Mouse (Mus musculus) liver, embryonic 15.5 days (tissue): Measurements from ENCODE around the gene Clasrp. TPM values are rescaled to one million over a fixed set of nuclear protein-coding genes. Genes with fewer than 3 reads are reported as not detected.
A peak's percentile ranks its signal among the peaks of the same experiment; 100 is the strongest.

Experiments used
- ATAC-seq: fragments of 200-750 bp; cut with Nextera tagmentation; 2 replicates; pipeline ENCODE4 v1.8.0; 2017; ENCODE audit warnings: moderate number of reproducible peaks, mild to moderate bottlenecking, moderate library complexity; ENCODE audit not compliant: insufficient read depth
- H3K27ac ChIP-seq: fragments of 300-500 bp; sonication (generic); replicated peaks from 2 replicates; pipeline ENCODE4 v1.5.1; 2015; ENCODE audit warnings: mild to moderate bottlenecking, inconsistent platforms
- H3K27me3 ChIP-seq: fragments of 300-500 bp; sonication (generic); 2 replicates; pipeline ENCODE4 v1.6.1; 2015; ENCODE audit warnings: mild to moderate bottlenecking, inconsistent platforms
- H3K36me3 ChIP-seq: fragments of 300-500 bp; sonication (generic); replicated peaks from 2 replicates; pipeline ENCODE4 v1.6.1; 2015; ENCODE audit warnings: moderate library complexity, mild to moderate bottlenecking, inconsistent platforms
- H3K4me1 ChIP-seq: fragments of 300-500 bp; sonication (generic); replicated peaks from 2 replicates; pipeline ENCODE4 v1.6.1; 2015; ENCODE audit warnings: inconsistent platforms
- H3K4me2 ChIP-seq: fragments of 300-500 bp; sonication (generic); 2 replicates; pipeline ENCODE4 v1.6.1; 2015; ENCODE audit warnings: moderate library complexity, mild to moderate bottlenecking, inconsistent platforms
- H3K4me3 ChIP-seq: fragments of 300-500 bp; sonication (generic); replicated peaks from 2 replicates; pipeline ENCODE4 v1.5.1; 2015; ENCODE audit warnings: mild to moderate bottlenecking, inconsistent platforms
- H3K9ac ChIP-seq: fragments of 300-500 bp; sonication (generic); 2 replicates; pipeline ENCODE4 v1.6.1; 2015; ENCODE audit warnings: moderate library complexity, mild to moderate bottlenecking, inconsistent platforms
- H3K9me3 ChIP-seq: fragments of 300-500 bp; sonication (generic); replicated peaks from 2 replicates; pipeline ENCODE4 v1.6.1; 2016; ENCODE audit warnings: inconsistent platforms
- WGBS: fragments of 180-500 bp; shearing (Covaris S2); methylation state at CpG from one replicate; pipeline ENCODE4 v1.1.7; 2015; ENCODE audit warnings: mixed read lengths; ENCODE audit not compliant: insufficient replicate concordance; 5-methylcytosine and 5-hydroxymethylcytosine counted together
- polyA plus RNA-seq: library from polyadenylated mRNA; unstranded; fragments of >200 nt; fragmentation: Nextera tagmentation; extraction: Ambion mirVana; gene quantifications from 2 replicates; pipeline ENCODE4 v1.2.1, GENCODE M21; 2015

Gene Clasrp
- polyA plus RNA-seq, 1 experiment from 2014 or later, result 12.2 TPM

DNA sequence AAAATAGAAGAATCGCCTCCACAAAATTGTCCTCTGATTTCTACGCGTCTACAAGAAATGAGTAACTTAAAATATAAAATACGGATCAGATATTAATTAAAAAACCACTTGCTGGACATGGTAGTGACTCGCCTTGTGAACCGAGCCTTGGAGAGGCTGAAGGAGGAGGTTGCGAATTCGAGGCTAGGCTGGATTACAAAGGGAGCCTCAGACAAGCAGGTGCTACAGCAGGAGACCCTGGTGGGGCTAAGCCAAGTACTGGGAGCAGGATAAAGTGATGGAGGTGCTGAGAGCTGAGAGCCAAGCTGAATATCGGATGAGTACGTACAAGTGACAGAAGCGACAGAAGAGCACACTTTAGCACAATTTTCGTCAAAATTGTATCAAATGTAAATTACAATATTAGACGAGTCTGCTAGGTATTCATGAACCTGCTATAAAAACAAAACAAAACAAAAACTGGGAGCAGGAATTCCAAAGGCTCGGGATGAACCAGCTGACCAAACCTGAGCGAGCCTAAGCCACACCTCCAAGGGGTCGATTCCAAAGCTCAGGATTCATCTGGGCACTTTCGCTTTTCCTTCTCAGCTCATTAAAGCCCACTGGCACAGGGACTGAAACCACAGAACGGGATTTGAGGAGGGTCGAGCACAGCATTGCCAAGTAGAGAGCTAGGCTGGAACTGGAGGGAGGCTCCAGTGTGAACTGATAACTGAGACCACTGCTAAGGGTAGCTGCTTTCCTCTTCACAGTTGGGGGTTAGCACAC lies 41.5 kb downstream of the Clasrp start, which contains the start of gene Ppp1r37:
TSS of gene Ppp1r37 (minus strand) at position 434 of the 768 bp plus-strand sequence.
- Histone ChIP-seq H3K9me3 (no peaks in the 10 kb centered on the region), H3K27ac (peak within 1 kb of the TSS; percentile 94), H3K9ac (peak within 1 kb of the TSS; percentile 96), H3K4me2 (peak within 1 kb of the TSS; percentile 90), H3K36me3 (peaks cover 41% of the 10 kb centered on the region), H3K4me1 (peaks cover 76% of the 10 kb centered on the region), H3K4me3 (peak within 1 kb of the TSS; percentile 94), H3K27me3 (no peaks in the 10 kb centered on the region)
- no peak for ATAC-seq
- 6% methylated on average over 19 of the region's 19 CpGs for WGBS

DNA sequence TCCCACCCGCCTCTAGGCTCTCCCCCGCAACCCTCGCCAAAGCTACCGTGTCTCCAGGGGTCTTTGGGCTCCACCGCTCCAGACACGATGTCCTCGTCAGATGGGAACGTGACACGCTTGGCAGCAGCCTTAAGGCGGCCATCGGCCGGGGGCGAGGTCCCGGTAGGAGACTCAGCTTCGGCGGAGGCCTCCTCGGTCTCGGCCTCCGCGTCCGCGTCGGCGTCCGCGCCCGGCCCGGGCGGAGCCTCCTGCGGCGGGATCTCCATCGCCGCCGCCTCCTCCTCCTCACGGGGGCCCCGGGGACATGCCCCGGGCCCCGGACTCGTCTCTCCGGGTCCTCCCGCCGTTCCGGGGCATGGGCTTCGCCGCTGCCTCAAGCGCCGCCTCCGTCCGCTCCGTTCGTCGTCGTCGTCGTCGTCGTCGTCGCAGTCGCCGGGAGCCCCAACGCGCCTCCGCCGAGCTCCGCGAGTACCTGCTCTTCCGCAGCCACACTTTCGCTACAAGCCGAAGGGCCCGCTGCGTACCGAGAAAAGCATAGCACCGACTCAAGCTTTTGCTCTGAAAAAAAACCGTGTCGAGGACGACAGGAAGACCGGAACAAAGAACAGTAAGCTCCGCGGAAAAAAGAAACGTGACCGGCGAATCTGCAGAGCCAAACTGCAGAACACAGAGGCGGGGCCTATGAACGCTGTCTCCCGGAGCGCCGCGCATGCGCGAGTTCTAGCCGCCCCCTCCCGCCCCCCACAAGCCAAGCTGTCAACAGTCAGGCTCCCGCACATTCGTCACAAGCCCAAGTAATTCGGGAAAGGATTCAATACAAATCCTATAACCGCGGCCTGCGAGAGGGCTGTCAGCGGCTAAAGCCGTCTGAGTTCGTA lies 42.3 kb downstream of the Clasrp start:
- no peaks in the 10 kb centered on the region for H3K9me3 ChIP-seq
- H3K4me1 ChIP-seq, result peaks cover 78% of the 10 kb centered on the region
- H3K4me2 ChIP-seq, result peak overlapping the region; percentile 90
- H3K36me3 ChIP-seq, result peaks cover 45% of the 10 kb centered on the region
- peak overlapping the region; percentile 96 for H3K9ac ChIP-seq
- H3K27ac ChIP-seq, result peak overlapping the region; percentile 94
- H3K4me3 ChIP-seq, result peak overlapping the region; percentile 94
- WGBS, result under 1% methylated on average over 102 of the region's 102 CpGs
- H3K27me3 ChIP-seq, result no peaks in the 10 kb centered on the region
- ATAC-seq, result peak; percentile 79

DNA sequence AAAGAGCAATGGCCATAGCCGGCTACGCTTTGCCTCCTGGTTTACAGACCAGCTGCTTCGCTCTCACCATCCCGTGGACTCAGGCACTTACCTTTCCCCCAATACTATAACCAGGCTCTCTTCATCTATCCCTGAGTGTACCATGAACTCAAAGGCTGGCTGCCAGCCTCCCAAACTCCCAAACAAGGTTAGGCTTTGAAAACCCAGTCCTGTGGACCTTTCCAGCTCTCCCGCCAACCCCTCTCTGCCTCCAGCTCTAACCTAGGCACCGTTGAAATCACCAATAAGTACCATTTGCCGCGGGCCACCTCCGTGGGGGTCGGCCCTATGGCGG lies 42.9 kb downstream of the Clasrp start:
- Histone ChIP-seq H3K9me3 (no peaks in the 10 kb centered on the region), H3K4me2 (peak overlapping the region; percentile 90), H3K4me1 (peaks cover 84% of the 10 kb centered on the region), H3K27ac (peak overlapping the region; percentile 94), H3K27me3 (no peaks in the 10 kb centered on the region), H3K4me3 (peak overlapping the region; percentile 94), H3K9ac (peak overlapping the region; percentile 96), H3K36me3 (peaks cover 46% of the 10 kb centered on the region)
- ATAC-seq, result no peak
- WGBS, result 2% methylated on average over 11 of the region's 11 CpGs

DNA sequence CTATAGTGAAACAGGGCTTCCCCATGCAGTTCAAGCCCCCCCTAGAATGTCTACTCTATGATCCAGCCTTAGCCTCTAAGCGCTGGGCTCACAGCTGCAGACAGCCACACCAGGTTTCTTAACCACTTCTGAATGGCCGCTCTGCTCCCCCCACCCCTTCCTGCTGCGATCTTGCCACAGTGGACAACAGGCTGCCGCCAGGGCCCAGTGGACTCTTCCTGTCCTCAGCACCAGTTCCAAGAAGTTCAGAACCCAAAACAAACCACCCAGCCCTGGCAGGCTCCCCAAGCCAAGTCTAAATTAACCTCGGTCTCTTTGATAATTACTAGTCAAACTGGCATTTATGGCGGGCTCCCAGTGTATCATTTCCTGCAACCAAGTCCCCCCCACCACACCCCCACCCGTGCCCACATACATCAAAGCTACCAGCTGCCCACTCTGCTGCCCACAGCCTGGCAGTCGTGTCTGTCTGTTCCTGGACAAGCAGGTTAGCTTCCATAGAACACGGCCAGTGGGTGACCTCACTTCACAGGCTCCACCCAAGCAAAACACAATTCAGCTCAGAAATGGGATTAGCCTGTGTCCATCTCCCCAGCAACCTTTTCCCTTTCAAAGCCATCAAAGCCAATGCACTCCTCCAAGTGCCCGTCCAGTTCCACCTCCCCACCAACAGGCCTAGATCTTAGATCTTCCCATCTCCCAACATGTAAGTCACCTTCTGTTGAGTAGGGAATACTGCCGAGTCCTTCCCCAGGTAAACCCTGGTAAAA lies 43.6 kb downstream of the Clasrp start:
- 5% methylated on average over 11 of the region's 11 CpGs for WGBS
- peaks cover 48% of the 10 kb centered on the region for H3K36me3 ChIP-seq
- no peak for ATAC-seq
- peak overlapping the region; percentile 94 for H3K4me3 ChIP-seq
- peak overlapping the region; percentile 96 for H3K9ac ChIP-seq
- H3K27me3 ChIP-seq, result no peaks in the 10 kb centered on the region
- H3K27ac ChIP-seq, result peak overlapping the region; percentile 94
- no peaks in the 10 kb centered on the region for H3K9me3 ChIP-seq
- H3K4me2 ChIP-seq, result peak overlapping the region; percentile 90
- H3K4me1 ChIP-seq, result peaks cover 81% of the 10 kb centered on the region

DNA sequence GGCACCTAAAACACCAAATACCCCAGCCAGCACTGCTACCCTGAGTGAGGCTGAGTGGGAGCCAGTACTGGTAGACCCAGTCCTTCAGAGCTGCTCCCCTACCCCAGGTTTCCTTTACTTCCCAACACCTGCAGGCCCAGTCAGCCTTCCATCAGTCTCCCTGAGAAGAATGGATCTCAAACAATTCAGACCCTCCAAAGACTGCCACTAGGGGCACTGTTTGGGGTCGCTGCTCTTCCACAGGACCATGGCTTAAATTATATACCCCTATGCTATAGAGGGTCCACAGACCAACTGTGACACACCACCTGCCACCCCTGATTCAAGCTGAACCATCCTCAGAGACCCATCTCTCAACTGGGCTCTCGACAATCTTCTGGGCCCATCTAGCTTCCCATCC lies 45.3 kb downstream of the Clasrp start:
- Histone ChIP-seq H3K27ac (peak overlapping the region; percentile 45; the same call in 1 of the 2 replicates), H3K9me3 (no peaks in the 10 kb centered on the region), H3K27me3 (no peaks in the 10 kb centered on the region), H3K36me3 (peaks cover 48% of the 10 kb centered on the region), H3K4me3 (peak overlapping the region; percentile 94), H3K9ac (peak overlapping the region; percentile 29; the same call in 1 of the 2 replicates), H3K4me2 (peak overlapping the region; percentile 90), H3K4me1 (peaks cover 68% of the 10 kb centered on the region)
- no peak for ATAC-seq
- WGBS, result 52% methylated on average over 2 of the region's 2 CpGs

DNA sequence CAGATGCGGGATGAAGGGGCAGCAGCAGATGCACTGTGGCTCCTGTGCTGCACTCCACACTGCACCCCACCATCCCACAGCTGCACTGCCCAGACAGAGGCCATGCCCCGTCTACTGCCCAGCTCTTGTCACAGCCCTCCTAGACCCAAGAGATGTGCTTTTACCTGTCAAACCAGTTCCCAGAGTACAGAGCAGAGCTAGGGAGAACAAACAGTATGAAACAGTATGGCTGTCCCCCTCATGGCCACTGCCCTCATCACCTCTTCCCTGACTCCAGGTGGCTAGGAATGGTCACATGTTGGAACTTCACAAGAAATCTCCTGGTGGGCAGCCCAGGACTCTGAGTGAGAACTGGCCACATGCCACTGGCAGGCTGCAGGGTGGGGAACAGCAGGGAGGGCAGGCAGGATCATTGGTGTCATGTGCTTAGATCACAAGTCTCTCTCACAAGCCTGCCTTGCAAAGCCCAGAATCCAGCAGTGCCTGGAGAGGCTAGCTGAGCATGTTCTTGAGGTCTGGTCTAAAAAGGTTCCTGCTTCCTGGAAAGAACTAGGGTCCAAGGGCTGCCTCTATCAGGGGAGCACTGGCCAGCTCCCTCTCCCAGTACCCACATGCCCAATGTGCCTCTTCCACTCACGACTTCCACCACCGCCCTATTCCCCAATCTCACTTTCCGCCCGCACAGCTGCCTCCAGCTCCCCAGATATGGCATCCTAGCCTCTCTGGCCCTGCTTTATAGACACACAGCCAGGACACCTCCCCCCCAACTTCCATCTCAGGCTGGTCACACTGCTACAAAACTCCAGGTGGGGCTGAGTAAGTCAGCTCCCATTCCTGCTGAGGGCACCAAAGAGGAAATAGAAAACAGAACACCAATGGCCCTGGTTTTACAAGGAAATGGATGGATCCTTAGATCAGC lies 46.0 kb downstream of the Clasrp start:
- ATAC-seq, result peak; percentile 4; the same call in 1 of the 2 replicates
- peak overlapping the region; percentile 45; the same call in 1 of the 2 replicates for H3K27ac ChIP-seq
- WGBS, result 59% methylated on average over 6 of the region's 6 CpGs
- no peaks in the 10 kb centered on the region for H3K27me3 ChIP-seq
- H3K9me3 ChIP-seq, result no peaks in the 10 kb centered on the region
- H3K4me3 ChIP-seq, result peak overlapping the region; percentile 94
- H3K4me1 ChIP-seq, result peaks cover 64% of the 10 kb centered on the region
- peak overlapping the region; percentile 90 for H3K4me2 ChIP-seq
- peaks cover 56% of the 10 kb centered on the region for H3K36me3 ChIP-seq
- peak overlapping the region; percentile 29; the same call in 1 of the 2 replicates for H3K9ac ChIP-seq

DNA sequence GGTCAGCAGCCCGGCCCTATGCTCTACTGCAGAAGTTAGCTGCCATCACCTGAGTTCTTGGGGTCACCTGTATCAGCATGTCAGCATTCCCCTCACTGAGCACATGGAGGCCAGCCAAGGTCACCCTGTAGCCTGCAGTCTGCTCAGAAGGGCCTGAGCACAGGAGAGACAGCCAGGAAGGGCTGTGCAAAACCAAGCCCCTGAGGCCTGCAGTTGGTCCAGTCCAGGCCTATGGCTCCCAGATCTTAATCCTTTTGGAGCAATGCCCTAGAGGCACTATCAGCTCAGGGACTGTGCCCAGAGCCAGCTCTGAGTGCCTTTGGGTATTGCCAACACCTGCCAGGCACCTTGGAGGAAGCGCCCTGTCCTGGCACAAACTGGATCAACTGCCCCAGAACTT lies 47.2 kb downstream of the Clasrp start:
- Histone ChIP-seq H3K4me2 (no peak overlapping the region), H3K27me3 (no peaks in the 10 kb centered on the region), H3K4me3 (no peak overlapping the region), H3K9ac (no peak overlapping the region), H3K27ac (no peak overlapping the region), H3K4me1 (peaks cover 64% of the 10 kb centered on the region), H3K36me3 (peaks cover 66% of the 10 kb centered on the region), H3K9me3 (no peaks in the 10 kb centered on the region)
- 83% methylated on average over 2 of the region's 2 CpGs for WGBS
- ATAC-seq, result no peak

DNA sequence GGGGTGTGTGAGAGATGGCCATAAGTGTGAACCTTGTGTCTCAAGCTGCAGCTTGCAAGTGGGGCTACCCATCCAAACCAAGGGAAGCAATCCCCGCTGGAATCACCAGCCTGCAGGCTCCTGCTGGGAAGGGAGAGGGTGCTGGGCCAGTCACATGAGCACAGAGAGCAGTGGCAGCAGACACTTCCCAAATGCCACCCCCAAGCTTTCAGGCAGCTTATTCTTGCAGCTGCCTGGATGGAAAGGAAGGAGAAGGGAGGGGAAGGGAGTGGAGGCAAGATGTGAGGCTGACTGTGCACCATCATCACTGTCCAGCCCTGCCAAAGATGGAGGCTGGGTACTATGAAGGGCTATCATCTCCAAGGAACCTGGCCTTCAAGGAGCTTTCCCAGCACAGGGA lies 50.1 kb downstream of the Clasrp start:
- peaks cover 53% of the 10 kb centered on the region for H3K4me1 ChIP-seq
- 94% methylated on average over 1 of the region's 1 CpGs for WGBS
- no peak overlapping the region for H3K4me2 ChIP-seq
- no peak overlapping the region for H3K4me3 ChIP-seq
- no peaks in the 10 kb centered on the region for H3K9me3 ChIP-seq
- no peak for ATAC-seq
- no peaks in the 10 kb centered on the region for H3K27me3 ChIP-seq
- H3K27ac ChIP-seq, result no peak overlapping the region
- no peak overlapping the region for H3K9ac ChIP-seq
- peaks cover 73% of the 10 kb centered on the region for H3K36me3 ChIP-seq

DNA sequence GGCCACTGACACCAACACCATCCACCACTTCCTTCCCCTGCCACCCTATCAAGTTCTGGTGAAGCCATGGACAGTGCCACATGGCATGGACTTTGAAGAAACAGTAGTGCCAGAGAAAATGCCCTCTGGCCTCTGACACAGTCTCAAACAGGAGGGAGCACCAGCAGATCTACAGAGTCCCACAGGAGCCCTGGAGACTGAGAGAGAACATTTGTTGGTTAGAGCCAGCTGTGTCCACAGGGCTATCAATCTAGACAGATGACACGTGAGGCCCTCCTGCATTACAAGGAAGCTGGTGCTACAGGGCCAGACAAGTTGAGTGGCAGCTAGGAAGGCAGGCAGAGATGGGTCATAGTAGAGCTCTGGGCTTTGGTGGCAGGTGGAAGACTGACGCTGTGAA lies 51.8 kb downstream of the Clasrp start:
- Histone ChIP-seq H3K27ac (0 out of 2 replicates have a peak overlapping the region, but pooled peaks have one; percentile 7), H3K4me1 (peaks cover 52% of the 10 kb centered on the region), H3K27me3 (no peaks in the 10 kb centered on the region), H3K9me3 (no peaks in the 10 kb centered on the region), H3K4me2 (no peak overlapping the region), H3K9ac (no peak overlapping the region), H3K36me3 (peaks cover 61% of the 10 kb centered on the region), H3K4me3 (no peak overlapping the region)
- 30% methylated on average over 2 of the region's 2 CpGs for WGBS
- ATAC-seq, result no peak

DNA sequence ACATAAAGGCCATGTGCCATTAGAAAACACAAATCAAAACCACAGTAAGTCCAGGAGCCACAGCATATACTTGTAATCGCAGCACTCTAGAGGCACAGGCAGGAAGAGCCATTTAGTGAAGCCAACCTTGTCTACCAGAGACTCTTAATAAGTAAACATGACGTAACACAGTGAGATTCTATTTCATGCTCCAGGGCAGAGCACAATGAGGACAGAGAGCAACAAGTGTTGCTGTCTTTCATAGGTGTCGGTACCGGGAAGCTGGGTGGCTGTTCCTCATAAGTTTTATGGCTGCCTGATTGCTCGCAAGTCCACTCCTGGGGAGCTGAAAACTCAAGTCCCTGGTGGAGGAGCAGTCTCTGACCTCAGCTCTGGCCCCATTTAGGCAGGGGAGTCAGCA lies 52.7 kb downstream of the Clasrp start:
- peaks cover 54% of the 10 kb centered on the region for H3K36me3 ChIP-seq
- no peaks in the 10 kb centered on the region for H3K27me3 ChIP-seq
- H3K4me1 ChIP-seq, result peaks cover 52% of the 10 kb centered on the region
- H3K4me3 ChIP-seq, result no peak overlapping the region
- ATAC-seq, result no peak
- no peak overlapping the region for H3K9ac ChIP-seq
- 86% methylated on average over 5 of the region's 5 CpGs for WGBS
- no peak overlapping the region for H3K4me2 ChIP-seq
- H3K9me3 ChIP-seq, result no peaks in the 10 kb centered on the region
- H3K27ac ChIP-seq, result peak overlapping the region; percentile 7; the same call in 1 of the 2 replicates
